Mouse (Mus musculus) embryonic facial prominence, embryonic 11.5 days (tissue): ENCODE measurements around the gene Hba-a1. TPM values are rescaled to one million over a fixed set of nuclear protein-coding genes. Genes with fewer than 3 reads are reported as not detected.

Experiments
- ATAC-seq: fragments of 200-750 bp; cut with Nextera tagmentation; replicated peaks from 2 replicates; pipeline ENCODE4 v1.8.0; 2017; ENCODE audit warnings: low read depth; ENCODE audit not compliant: insufficient number of reproducible peaks, low FRiP score, low TSS enrichment
- DNase-seq: peaks from one replicate; pipeline ENCODE4 v3.0.0-alpha.2; 2015; ENCODE audit warnings: low spot score
- H3K27ac ChIP-seq: fragments of 300-500 bp; sonication (generic); replicated peaks from 2 replicates; pipeline ENCODE4 v1.5.1; 2014; ENCODE audit warnings: mild to moderate bottlenecking, low read depth, low read length, control low read depth
- H3K27me3 ChIP-seq: fragments of 300-500 bp; sonication (generic); 2 replicates; pipeline ENCODE4 v1.6.1; 2014; ENCODE audit warnings: mild to moderate bottlenecking, low read length, moderate library complexity, mixed read lengths; ENCODE audit not compliant: control insufficient read depth, insufficient read depth
- H3K36me3 ChIP-seq: fragments of 300-500 bp; sonication (generic); replicated peaks from 2 replicates; pipeline ENCODE4 v1.6.1; 2014; ENCODE audit warnings: low read depth, mild to moderate bottlenecking, low read length, moderate library complexity, mixed read lengths; ENCODE audit not compliant: control insufficient read depth, insufficient read depth
- H3K4me1 ChIP-seq: fragments of 300-500 bp; sonication (generic); 2 replicates; pipeline ENCODE4 v1.6.1; 2014; ENCODE audit warnings: low read length, mixed read lengths; ENCODE audit not compliant: control insufficient read depth, insufficient read depth
- H3K4me2 ChIP-seq: fragments of 300-500 bp; sonication (generic); 2 replicates; pipeline ENCODE4 v1.6.1; 2014; ENCODE audit warnings: low read depth, mild to moderate bottlenecking, control low read depth, low read length, moderate library complexity
- H3K4me3 ChIP-seq: fragments of 300-500 bp; sonication (generic); 2 replicates; pipeline ENCODE4 v1.5.1; 2014; ENCODE audit warnings: low read depth, low read length, control low read depth
- H3K9ac ChIP-seq: fragments of 300-500 bp; sonication (generic); replicated peaks from 2 replicates; pipeline ENCODE4 v1.6.1; 2014; ENCODE audit warnings: mild to moderate bottlenecking, control low read depth, low read length
- H3K9me3 ChIP-seq: fragments of 300-500 bp; sonication (generic); replicated peaks from 2 replicates; pipeline ENCODE4 v1.6.1; 2016; ENCODE audit warnings: mild to moderate bottlenecking, low read length, inconsistent platforms, mixed read lengths; ENCODE audit not compliant: control insufficient read depth
- WGBS: fragments of 180-500 bp; shearing (Covaris S2); extraction: QIAGEN DNeasy Blood & Tissue Kit; methylation state at CpG from one replicate; pipeline ENCODE4 v1.1.7; 2014; 5-methylcytosine and 5-hydroxymethylcytosine counted together
- polyA plus RNA-seq: library from polyadenylated mRNA; unstranded; fragments of >200 nt; fragmentation: Nextera tagmentation; extraction: Ambion mirVana; gene quantifications from 2 replicates; pipeline ENCODE4 v1.2.1, GENCODE M21; 2014

Hba-a1 gene
- polyA plus RNA-seq, 1 experiment from 2014 or later, result 2,270 TPM

- no peaks in the 10 kb centered on the region for H3K36me3 ChIP-seq
- no peak overlapping the region for H3K4me2 ChIP-seq
- WGBS, result 95% methylated on average over 6 of the region's 6 CpGs
- H3K4me3 ChIP-seq, result no peak overlapping the region
- H3K9me3 ChIP-seq, result no peaks in the 10 kb centered on the region
- ATAC-seq, result no peak
- no peak overlapping the region for H3K27ac ChIP-seq
- H3K9ac ChIP-seq, result no peak overlapping the region
- H3K27me3 ChIP-seq, result no peaks in the 10 kb centered on the region
- H3K4me1 ChIP-seq, result no peaks in the 10 kb centered on the region
- no peak for DNase-seq
These were observed 17.1 kb upstream of the Hba-a1 start for GRCm38 (mm10) chr11:32266194-32266593.

DNA sequence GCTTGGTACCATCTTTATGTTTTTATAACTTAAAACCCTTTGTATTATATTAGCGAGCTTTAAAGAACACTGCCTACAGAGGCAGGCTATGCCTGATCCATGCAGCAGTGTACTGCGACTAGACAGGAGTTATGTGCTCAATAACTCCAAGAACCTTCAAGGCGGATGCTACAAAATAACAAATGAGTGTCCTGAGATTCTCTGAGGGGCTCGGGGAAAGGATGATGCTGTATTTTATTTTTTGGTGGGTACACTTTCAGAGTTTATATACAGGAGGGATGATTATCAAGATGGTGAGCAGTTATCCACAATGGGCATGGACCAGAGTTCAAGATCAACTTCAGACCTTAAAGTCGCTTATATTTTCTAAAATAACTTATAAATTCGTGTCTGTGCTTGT lies 16.5 kb upstream of the Hba-a1 start:
- WGBS, result 33% methylated on average over 6 of the region's 6 CpGs
- H3K36me3 ChIP-seq, result no peaks in the 10 kb centered on the region
- peak overlapping the region; percentile 91 for H3K9ac ChIP-seq
- H3K4me1 ChIP-seq, result no peaks in the 10 kb centered on the region
- no peaks in the 10 kb centered on the region for H3K9me3 ChIP-seq
- peak overlapping the region; percentile 61 for H3K4me2 ChIP-seq
- peak overlapping the region; percentile 75 for H3K4me3 ChIP-seq
- H3K27ac ChIP-seq, result peak overlapping the region; percentile 91
- ATAC-seq (no peak), DNase-seq (peak; percentile 15)
- H3K27me3 ChIP-seq, result no peaks in the 10 kb centered on the region

DNA sequence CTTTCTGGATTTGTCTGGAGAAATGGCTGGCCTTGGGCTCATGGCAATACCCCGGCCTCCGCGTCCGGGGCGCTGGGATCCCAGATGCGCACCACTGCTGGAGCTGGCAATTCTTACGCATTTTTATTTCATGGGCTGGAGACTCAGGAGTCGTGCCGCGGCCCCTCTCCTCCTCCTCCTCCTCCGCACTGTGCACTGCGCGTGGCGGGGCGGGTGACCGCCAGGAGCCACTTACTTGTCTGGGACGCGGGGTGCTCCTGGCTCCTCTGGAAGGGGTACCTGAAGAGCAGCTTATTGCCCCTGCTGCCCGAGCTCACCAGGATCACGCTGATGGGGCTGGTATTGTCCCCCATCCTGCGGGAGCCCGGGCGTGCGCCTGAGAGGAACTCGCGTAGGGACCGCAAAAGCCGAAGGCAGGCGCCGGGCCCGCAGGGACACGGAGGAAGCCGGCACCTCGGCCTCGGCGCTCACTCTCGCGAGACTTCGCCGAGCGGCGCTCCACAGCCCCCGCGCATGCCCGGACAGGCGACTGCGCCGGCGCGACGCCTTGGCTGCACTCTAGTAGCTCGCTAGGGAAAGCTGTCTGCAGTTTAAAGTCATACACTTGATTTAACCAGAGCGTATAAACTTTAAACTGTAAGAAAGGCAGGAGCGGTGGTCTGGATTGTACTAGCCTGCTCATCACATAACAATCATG lies 16.0 kb upstream of the Hba-a1 start, which contains the start of gene Nprl3:
Nprl3 (minus strand) TSS at position 520 of the 697 bp plus-strand sequence.
- no peaks in the 10 kb centered on the region for H3K4me1 ChIP-seq
- WGBS, result under 1% methylated on average over 54 of the region's 54 CpGs
- ATAC-seq (peak; percentile 98), DNase-seq (peak; percentile 96)
- H3K9me3 ChIP-seq, result no peaks in the 10 kb centered on the region
- peak within 1 kb of the TSS; percentile 91 for H3K9ac ChIP-seq
- no peaks in the 10 kb centered on the region for H3K36me3 ChIP-seq
- no peaks in the 10 kb centered on the region for H3K27me3 ChIP-seq
- H3K4me3 ChIP-seq, result peak within 1 kb of the TSS; percentile 75
- peak within 1 kb of the TSS; percentile 61 for H3K4me2 ChIP-seq
- H3K27ac ChIP-seq, result peak within 1 kb of the TSS; percentile 91

- Histone ChIP-seq H3K4me1 (no peaks in the 10 kb centered on the region), H3K9ac (peak overlapping the region; percentile 91), H3K4me2 (peak overlapping the region; percentile 61), H3K4me3 (peak overlapping the region; percentile 75), H3K36me3 (no peaks in the 10 kb centered on the region), H3K27ac (0 out of 2 replicates have a peak overlapping the region, but pooled peaks have one; percentile 91), H3K27me3 (no peaks in the 10 kb centered on the region), H3K9me3 (no peaks in the 10 kb centered on the region)
- DNase-seq (no peak), ATAC-seq (peak; percentile 22)
- WGBS, result 23% methylated on average over 5 of the region's 5 CpGs
These were observed 15.3 kb upstream of the Hba-a1 start for GRCm38 (mm10) chr11:32267964-32268363.

GRCm38 (mm10) chr11:32268952-32269351 lies 14.4 kb upstream of the Hba-a1 start:
- Histone ChIP-seq H3K4me1 (no peaks in the 10 kb centered on the region), H3K27ac (no peak overlapping the region), H3K36me3 (no peaks in the 10 kb centered on the region), H3K4me2 (no peak overlapping the region), H3K9me3 (no peaks in the 10 kb centered on the region), H3K27me3 (no peaks in the 10 kb centered on the region), H3K9ac (no peak overlapping the region), H3K4me3 (no peak overlapping the region)
- DNase-seq, result no peak
- WGBS, result 84% methylated on average over 5 of the region's 5 CpGs
- ATAC-seq, result no peak

GRCm38 (mm10) chr11:32271178-32271577 lies 12.1 kb upstream of the Hba-a1 start:
- H3K27me3 ChIP-seq, result no peaks in the 10 kb centered on the region
- DNase-seq, result no peak
- no peak overlapping the region for H3K4me3 ChIP-seq
- no peak overlapping the region for H3K9ac ChIP-seq
- H3K9me3 ChIP-seq, result no peaks in the 10 kb centered on the region
- no peak overlapping the region for H3K27ac ChIP-seq
- no peaks in the 10 kb centered on the region for H3K4me1 ChIP-seq
- no peak for ATAC-seq
- no peaks in the 10 kb centered on the region for H3K36me3 ChIP-seq
- WGBS, result 51% methylated on average over 4 of the region's 4 CpGs
- no peak overlapping the region for H3K4me2 ChIP-seq

GRCm38 (mm10) chr11:32276347-32276746 lies 7.0 kb upstream of the Hba-a1 start, which contains the start of gene Hba-x:
TSS of gene Hba-x (plus strand) at chr11:32276400.
- H3K9me3 ChIP-seq, result no peaks in the 10 kb centered on the region
- H3K4me1 ChIP-seq, result no peaks in the 10 kb centered on the region
- H3K27me3 ChIP-seq, result no peaks in the 10 kb centered on the region
- H3K9ac ChIP-seq, result no peak within 1 kb of the TSS
- 71% methylated on average over 3 of the region's 3 CpGs for WGBS
- H3K27ac ChIP-seq, result no peak within 1 kb of the TSS
- no peak within 1 kb of the TSS for H3K4me3 ChIP-seq
- no peak within 1 kb of the TSS for H3K4me2 ChIP-seq
- ATAC-seq, result no peak
- no peaks in the 10 kb centered on the region for H3K36me3 ChIP-seq
- no peak for DNase-seq

- Histone ChIP-seq H3K4me1 (no peaks in the 10 kb centered on the region), H3K9me3 (no peaks in the 10 kb centered on the region), H3K36me3 (no peaks in the 10 kb centered on the region), H3K27ac (no peak overlapping the region), H3K27me3 (no peaks in the 10 kb centered on the region), H3K4me2 (no peak overlapping the region), H3K9ac (no peak overlapping the region), H3K4me3 (no peak overlapping the region)
- 72% methylated on average over 21 of the region's 21 CpGs for WGBS
- ATAC-seq (peak; percentile 66; the same call in 1 of the 2 replicates), DNase-seq (no peak)
These were observed 5.4 kb upstream of the Hba-a1 start for GRCm38 (mm10) chr11:32277736-32278457.
